Mouse (Mus musculus): ENCODE results near the gene Galnt2.
A peak's percentile ranks its signal among the peaks of the same experiment; 100 is the strongest.

Galnt2 gene

DNA sequence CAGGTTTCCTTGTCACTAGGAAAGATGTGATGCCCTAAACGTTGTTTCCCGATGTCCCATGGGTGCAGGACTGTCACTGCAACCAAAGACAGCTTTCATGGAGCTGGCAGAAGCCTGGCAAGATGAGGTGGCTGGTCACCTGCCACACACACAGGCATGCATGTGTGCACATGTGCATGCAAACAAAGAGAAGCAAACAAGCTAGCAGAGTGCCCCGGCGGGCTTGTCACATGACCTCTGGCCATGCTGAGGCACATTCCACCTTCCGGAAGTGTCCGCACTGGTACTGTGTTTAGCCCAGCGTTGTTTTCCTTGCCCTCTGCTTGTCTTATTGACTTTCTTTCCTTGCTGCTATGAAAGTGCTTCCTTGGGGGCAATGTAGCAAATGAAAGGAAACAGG, 97.1 kb downstream of the Galnt2 start:
- no peak for DNase-seq (ENCODE audit: low spot score)

GRCm38 (mm10) chr8:124329690-124330089, 98.5 kb downstream of the Galnt2 start:
- DNase-seq (ENCODE audit: low spot score), result no peak

- no peak for DNase-seq (ENCODE audit: low spot score)
Observed at GRCm38 (mm10) chr8:124330433-124330832, 99.2 kb downstream of the Galnt2 start.

DNA sequence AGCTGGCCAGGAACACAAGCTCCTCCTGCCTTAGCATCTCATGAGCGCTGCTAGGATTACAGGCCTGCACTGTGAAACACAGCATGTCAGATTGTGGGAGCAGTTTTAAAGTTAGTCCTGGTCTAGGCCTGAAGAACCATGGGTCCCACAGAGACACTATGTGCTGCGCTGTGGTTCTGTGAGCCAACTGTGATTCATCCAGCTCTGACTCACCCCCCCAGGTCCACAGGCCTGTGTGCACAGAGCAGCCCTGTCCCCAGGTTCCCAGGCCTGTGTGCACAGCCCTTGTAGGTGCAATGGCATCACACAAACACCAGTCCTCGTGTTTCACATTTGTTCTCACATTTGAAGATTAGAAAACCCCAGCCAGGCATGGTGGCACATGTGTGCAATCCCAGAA, 99.9 kb downstream of the Galnt2 start:
- no peak for DNase-seq (ENCODE audit: low spot score)

GRCm38 (mm10) chr8:124331706-124332105, 100.5 kb downstream of the Galnt2 start:
- no peak for DNase-seq (ENCODE audit: low spot score)

DNA sequence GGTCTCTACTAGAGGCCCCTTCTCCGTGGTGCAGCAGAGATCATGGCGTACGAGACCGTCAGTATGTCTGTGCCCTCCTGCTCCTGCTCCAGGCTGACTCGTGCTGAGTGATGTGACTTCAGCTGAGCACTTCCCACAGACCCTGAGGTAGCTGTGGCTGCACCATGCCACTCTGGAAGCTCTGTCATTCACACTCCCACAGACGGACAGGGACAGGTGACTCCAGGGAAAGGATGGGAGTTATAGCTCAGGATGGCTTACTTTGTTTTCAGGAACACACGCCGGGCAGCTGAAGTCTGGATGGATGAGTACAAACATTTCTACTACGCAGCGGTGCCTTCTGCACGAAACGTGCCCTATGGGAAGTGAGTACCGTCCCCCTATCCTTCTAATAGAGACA, 105.1 kb downstream of the Galnt2 start:
- no peak for DNase-seq (ENCODE audit: low spot score)

DNA sequence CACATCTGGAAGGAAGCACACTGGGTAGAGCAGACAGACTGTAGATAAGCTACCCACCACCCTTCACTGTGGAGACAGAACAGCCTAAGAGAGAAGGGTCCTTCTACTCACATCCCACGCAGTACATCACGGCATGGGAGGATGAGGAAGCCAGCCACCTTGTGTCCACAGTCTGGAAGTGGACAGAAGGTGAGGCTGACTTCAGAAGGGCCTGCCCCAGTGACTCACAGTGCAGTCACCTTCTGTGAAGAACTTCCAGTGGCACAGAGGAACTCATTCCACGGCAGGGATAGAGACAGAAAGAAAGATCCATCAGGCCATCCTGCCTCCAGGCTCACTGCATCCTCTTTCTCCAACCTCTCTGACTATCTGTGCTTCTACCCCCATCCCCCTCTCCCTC, 108.6 kb downstream of the Galnt2 start:
- no peak for DNase-seq (ENCODE audit: low spot score)

GRCm38 (mm10) chr8:124340360-124341068, 109.3 kb downstream of the Galnt2 start:
- DNase-seq (ENCODE audit: low spot score), result no peak

GRCm38 (mm10) chr8:124343151-124343550, 112.0 kb downstream of the Galnt2 start:
- no peak for DNase-seq (ENCODE audit: low spot score)

GRCm38 (mm10) chr8:124343991-124344390, 112.8 kb downstream of the Galnt2 start:
- peak; percentile 34 for DNase-seq (ENCODE audit: low spot score)

- no peak for DNase-seq (ENCODE audit: low spot score)
Observed at GRCm38 (mm10) chr8:124345098-124345497, 113.9 kb downstream of the Galnt2 start.

DNA sequence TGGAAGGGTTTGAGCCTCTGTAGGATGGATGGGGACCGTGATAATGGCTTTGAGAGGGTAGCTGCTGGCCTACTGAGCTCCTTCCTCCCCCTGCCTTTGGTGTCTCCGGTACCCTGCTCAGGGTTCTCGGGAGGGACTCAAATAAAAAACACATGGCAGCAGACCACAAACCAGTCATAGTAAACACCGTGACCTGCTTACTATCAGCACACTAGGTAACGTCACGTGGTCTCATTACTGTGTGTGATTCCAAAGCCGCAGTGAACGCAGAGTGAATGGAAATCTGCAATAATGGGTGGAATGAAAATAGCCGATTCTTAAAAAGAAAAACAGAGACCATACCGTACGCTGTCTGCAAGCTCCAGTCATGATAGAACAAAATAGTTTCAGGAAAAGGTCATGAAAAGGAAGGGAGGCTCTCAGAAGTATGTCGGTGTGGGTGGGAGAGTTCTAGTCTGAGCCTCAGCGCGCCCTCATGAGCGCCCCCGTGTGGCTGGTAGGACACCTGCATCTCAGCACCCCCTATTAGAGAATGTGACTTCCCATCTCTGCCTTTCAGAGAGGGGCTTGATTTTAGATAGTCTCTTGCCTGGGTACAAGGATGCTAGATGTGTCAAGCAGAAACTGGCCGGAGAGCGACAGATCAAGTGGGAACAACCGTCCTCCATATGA, 115.8 kb downstream of the Galnt2 start:
- DNase-seq (ENCODE audit: low spot score), result peak; percentile 57

- DNase-seq (ENCODE audit: low spot score), result no peak
Observed at GRCm38 (mm10) chr8:124348087-124348486, 116.9 kb downstream of the Galnt2 start.

DNA sequence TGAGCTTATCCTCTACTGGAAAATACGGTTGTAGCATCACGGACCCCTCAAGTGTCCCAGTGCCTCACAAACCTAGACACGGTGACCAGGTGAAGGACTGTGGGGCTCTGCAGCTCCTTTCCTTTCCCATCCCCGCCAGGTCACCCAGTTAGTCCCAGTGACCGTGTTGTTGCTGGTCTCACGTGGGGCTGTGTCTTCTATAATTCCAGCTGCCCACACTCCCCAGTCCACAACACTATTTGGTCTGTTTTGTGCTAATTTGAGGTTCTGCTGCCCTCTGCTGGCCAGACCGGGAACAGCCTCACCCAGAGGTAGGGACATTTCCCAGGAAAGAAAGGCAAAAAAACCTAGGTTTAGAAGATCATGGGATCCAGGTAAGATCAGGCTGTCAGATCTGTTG, 118.5 kb downstream of the Galnt2 start:
- DNase-seq (ENCODE audit: low spot score), result peak; percentile 59

- DNase-seq (ENCODE audit: low spot score), result no peak
Observed at GRCm38 (mm10) chr8:124351636-124352035, 120.4 kb downstream of the Galnt2 start.

- DNase-seq (ENCODE audit: low spot score), result no peak
Observed at GRCm38 (mm10) chr8:124360911-124361310, 129.7 kb downstream of the Galnt2 start.

DNA sequence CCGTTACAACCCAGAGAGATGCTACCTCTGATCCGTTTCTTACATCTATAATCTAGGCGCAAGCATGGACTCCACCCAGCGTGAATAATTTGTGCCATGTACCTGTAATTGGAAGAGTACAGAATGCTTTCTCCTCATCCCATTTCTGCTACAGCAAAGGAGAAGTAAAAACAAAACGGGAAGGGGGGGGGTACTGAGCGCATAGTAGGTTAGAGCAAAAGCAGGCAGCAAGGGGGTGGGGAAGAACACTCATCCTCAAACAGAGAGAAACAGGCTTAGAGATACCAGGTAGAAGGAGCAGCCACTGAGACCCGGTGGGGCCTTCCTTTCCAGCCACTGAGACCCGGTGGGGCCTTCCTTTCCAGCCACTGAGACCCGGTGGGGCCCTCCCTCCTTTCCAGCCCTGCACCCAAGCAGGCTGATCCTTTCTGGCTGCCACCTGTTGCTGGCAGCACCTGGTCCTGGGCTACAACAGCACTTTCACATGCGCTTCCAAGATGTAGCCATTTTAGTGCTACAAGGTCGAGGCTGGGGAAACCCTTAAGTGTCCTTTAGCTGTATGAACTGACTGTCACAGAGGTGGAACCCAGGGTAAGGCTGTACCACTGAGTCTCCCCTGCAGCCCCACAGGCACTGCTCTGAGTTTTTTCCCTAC, 130.7 kb downstream of the Galnt2 start:
- no peak for DNase-seq (ENCODE audit: low spot score)

DNA sequence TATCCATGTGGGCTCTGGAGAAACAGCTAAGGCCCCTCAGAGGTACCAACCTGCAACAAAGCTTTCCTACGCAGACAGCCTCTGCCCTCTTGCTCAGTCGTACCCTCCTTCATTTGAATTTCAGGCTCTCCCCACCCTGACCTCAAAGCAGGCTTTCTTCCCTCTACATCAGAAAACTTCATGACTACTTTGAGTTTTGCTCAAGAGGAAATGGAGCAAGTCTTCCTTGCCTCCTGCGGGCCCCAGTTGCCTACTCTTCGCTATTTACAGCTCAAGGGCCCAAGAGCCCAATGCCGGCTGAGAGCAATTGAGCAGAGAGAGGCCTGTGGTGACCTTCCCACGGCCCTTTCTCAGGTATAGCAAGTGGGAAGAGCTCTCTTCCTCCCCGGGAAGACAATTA, 131.4 kb downstream of the Galnt2 start:
- no peak for DNase-seq (ENCODE audit: low spot score)

GRCm38 (mm10) chr8:124363337-124363736, 132.1 kb downstream of the Galnt2 start:
- no peak for DNase-seq (ENCODE audit: low spot score)

DNA sequence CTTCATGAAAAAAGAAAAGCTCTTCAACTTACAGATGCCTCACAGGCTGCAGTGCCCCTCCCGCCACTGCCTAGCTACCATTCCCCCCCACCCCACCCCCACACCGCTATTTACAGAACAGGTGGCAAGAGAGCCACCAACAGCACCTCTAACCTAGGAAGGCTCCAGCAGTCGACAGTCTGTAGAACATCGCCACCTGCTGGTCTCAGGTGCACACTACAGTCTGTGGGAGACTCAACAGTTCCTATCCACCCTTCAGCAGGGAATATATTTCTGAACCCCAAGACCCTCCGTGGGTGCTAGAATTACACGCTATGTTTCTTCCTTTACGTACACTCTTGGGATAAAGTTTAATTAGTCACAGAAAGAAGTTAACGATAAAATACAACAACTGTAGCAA, 137.0 kb downstream of the Galnt2 start:
- peak; percentile 67 for DNase-seq (ENCODE audit: low spot score)

DNA sequence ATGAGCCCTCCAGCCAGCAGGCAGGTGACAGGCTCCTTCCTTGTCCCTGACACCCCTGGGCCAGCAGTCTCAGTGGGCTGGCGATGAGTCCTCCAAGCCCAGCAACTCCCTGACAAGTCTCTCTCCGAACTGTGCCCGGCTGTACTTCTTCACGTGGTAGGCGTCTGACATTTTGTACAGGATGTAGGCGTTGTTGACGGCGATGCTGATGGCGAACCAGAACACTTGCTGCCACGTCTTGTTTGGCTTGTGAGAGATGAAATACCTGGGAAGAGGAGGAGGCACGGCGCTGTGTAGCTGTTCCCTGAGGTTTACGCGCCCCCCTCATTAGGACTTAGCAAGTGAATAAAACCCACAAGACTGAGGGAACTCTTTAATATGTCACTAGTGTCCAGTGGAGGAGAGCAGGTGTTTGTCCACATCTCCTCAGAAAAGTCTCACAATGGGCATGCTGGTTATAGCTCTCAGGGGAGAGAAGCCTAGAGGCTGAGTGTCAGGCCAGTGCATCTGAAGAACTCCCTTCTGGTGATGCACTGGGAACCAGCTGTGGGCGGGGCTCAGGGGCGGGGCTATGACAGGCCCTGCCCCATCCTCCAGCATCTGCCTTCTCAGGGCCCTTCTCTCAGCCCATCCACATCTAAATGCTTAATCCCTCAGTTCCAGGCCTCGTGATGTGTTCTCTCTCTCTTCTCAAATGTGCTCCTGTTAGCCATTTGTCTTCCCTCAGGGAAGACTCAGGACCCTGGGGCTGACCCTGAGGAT, 139.4 kb downstream of the Galnt2 start:
- DNase-seq (ENCODE audit: low spot score), result no peak

- DNase-seq (ENCODE audit: low spot score), result no peak
Observed at GRCm38 (mm10) chr8:124371410-124372123, 140.4 kb downstream of the Galnt2 start.
